Mouse (Mus musculus) cerebellum, postnatal 36 days (tissue): ENCODE results near the gene Atp6v0e2.

Source experiments
- DNase-seq, 2 experiments: peaks; one replicate each; pipeline ENCODE4 v3.0.0; 2021 to 2022; ENCODE audit warnings: mixed read lengths in 2 of 2

The Atp6v0e2 gene

DNA sequence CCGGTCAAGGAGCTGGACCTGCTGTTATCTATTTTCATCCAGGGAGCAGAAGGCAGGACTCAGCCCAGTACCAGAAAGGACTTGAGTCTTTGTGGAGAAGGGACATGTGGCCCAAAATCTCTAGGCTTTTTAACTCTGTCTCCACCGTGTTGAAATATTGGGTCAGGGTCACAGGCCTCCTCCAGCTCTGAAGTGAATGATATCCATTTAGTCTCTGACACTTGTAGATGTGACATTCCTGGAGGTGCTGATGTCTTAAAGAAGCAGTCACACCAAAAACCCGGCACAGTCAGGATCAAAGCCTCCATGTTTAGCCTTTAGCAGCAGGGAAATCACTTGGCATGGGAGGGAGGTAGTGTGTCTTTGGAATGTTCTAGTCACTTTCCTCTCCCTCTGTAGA is 3.3 kb downstream of the Atp6v0e2 start:
- DNase-seq, result no peak

DNA sequence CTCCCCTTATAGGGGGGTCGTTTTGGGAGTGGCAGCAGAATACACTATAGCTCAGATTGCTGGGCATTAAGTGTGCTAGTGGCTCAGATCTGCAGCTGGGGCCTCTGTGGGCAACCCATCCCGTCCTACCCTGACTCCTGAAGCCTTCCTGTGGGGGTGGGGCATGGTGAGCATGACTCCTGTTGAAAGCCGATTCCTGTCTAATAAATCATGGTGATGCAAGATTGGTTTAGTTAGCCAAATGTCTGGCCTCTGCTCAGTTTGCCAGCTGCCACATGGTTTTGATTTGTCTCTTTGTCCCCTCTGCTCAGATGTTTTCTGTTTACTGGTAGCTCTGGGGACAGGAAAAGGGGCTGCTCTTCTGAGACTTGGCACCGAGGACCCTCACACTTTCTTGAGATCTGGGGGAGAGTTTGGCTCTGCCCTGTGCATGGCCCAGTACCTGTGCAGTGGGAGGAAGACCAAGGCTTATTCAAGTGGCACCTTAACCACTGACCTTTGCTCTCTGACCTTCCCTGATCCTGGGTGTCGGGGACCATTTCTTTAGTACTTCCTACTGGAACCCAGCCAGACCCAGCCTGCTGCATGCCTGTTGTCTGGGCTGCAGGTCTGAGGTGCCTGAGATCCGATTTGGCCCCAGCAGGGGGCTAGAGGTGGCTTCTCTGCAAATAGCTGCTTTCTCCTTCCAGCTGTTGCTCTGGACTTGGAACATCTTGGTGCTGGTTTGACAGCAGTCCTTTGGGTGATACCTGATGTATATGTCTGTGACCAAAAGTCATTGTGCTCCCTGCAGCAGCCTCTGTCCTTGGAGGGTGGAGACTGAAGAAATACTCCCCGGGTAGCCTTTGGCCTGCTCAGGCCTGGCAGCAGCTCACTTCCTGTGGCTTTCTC is 4.4 kb downstream of the Atp6v0e2 start:
- DNase-seq, result no peak

- no peak for DNase-seq
Observed at GRCm38 (mm10) chr6:48542631-48543030, 5.2 kb downstream of the Atp6v0e2 start.

DNA sequence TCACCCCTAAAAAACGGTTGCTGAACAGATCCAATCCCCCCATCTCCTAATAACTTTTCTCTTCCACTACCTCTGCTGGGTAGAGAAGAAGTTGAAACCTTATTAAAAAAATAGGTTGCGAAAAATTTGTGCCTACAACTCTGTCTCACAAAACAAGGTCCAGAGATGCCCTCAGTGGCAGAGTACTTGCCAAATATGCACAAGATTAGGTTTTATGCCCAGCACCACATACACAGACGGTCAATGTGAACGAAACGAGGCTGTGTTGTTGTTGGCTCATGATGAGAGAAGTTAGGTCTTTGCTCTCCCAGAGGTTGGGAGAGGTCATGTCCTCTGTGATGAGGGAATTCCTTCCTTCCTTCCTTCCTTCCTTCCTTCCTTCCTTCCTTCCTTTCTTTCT is 7.8 kb downstream of the Atp6v0e2 start:
- no peak for DNase-seq

- DNase-seq, result peak in 1 of 2 experiments; percentile 49
Observed at GRCm38 (mm10) chr6:48546271-48546670, 8.9 kb downstream of the Atp6v0e2 start.

DNA sequence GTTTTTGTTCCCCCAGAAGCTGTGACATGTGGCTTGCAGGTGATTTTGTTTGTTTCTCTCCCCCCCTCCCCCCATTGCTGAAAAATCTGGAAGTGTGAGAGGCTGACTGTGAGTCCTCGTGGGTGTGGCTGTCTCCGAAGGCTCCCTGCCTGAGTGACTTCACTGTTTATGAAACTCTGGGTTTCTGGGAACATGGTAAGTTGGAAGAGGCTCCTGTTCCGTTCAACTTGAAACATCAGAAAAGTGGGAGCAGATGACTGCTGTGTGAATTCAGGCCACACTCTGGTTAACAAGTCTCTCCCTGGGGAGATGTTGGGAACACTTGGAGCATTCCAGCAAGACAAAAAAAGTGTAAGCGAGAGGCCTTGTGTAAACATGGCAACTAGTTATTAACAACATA is 9.4 kb downstream of the Atp6v0e2 start:
- no peak for DNase-seq

- DNase-seq, result no peak
Observed at GRCm38 (mm10) chr6:48548314-48548713, 10.9 kb downstream of the Atp6v0e2 start.

DNA sequence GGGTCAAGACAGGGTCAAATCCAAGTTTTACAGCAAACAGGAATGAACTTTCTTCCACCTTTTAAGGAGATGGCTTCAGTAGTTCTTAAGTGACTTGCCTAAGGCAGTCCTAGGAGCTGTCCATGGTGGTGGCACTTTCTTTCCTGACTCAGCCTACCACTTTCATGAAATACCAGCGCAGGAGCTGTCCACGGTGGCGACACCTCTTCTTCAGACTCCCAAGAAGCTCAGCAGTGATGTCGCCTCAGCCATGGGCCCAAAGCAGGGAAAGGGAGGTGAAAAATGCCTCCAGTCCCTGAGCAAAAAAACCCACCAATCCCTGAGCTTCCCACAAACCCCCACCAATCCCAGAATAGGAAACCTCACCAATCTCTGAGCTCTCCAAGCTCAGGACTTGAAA is 15.5 kb downstream of the Atp6v0e2 start:
- DNase-seq, result no peak

DNA sequence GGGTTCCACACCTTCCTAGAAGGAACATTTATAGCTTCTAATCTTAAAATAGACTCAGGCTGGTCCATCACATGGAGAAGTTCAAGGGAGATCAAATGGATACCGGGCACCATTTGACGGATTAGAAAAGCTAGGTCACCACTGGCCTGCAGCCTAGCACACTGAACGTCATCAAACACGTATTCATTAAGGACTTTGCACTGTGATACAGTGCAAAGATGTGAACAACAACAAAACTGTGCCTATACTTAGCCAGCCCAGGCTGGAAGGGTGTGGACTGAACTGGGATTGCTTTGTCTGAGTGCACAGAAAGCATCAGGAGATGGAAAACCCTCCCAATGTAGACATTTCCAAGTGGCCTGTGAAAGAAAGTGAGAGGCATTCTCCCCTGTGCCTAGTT is 16.4 kb downstream of the Atp6v0e2 start:
- peak in 1 of 2 experiments; percentile 37 for DNase-seq

GRCm38 (mm10) chr6:48554280-48555103 is 17.1 kb downstream of the Atp6v0e2 start, which contains the start of gene Lrrc61:
Lrrc61 (plus strand) TSS chr6:48554796.
- DNase-seq, result peak; percentile 98 to 99

GRCm38 (mm10) chr6:48555104-48555890 is 17.9 kb downstream of the Atp6v0e2 start:
- peak; percentile 48 to 68 for DNase-seq

DNA sequence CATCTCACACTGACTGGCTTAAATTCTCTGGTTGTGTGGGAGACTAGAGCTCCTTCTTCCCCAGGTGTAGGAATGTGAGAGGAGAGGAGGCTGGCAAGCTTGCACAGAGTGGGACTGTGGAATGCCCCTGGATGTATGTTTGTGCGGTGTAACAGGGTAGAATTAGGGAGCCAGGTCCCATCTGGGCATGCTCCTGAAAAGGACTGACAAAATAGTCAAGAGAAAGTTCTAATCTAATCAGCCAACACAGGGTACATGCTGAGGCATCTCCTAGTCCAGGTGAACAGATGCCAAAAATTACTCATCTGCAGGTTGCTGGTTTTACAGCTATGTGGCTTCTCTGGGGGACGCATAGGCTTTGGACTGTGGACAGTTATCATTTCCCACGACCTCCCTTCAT is 18.5 kb downstream of the Atp6v0e2 start:
- no peak for DNase-seq

- no peak for DNase-seq
Observed at GRCm38 (mm10) chr6:48565693-48566310, 28.4 kb downstream of the Atp6v0e2 start.

- DNase-seq, result peak; percentile 54 to 66
Observed at GRCm38 (mm10) chr6:48566312-48566711, 28.9 kb downstream of the Atp6v0e2 start.

- DNase-seq, result peak; percentile 56 to 59
Observed at GRCm38 (mm10) chr6:48568036-48568984, 30.9 kb downstream of the Atp6v0e2 start.

GRCm38 (mm10) chr6:48569065-48569807 is 31.8 kb downstream of the Atp6v0e2 start:
- no peak for DNase-seq

DNA sequence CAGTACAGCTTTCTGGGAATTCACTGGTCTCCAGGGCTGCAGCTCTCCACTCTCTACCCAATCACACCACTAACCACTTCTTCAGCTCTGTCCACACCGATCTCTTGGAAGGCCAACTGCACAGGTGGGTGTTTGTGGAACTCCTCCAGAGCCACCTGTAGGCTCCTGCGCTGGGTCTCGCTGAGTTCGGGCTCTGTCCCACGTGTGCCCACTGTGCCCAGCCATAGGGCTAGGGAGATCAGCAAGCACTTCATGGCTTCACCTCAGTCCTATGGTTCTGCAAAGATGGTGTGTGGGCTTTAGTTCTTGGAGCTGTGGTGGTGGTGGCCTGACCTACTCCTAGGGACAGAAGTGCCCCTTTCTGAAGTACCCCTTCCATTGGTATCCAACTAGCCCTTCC is 34.6 kb downstream of the Atp6v0e2 start:
- DNase-seq, result no peak

DNA sequence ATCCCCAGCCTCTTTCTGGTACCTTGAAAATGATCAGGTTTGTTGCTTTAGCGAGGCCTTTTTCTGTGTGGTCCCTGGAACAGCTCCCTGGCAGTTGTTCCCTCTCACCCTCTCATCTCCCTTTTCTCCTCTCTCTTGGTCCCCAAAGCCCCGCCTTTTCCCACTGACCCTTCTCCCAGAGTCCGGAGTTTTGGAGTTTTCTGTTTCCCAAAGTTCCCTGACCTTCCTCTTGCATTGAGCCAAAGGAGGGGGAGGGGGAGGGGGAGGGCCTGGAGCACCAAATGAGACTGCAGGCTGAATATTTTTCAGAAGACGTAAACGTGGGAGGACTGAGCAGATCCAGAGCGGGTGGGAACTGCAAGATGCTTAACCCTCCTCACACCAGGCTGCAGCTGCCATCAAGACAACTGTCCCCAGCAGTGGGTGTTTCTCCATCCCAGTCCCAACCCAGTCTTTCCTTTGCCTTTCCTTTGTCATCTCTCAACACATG is 35.2 kb downstream of the Atp6v0e2 start, which contains the start of gene Rarres2:
Gene Rarres2 (minus strand): TSS at position 218 of the 490 bp plus-strand sequence.
- no peak for DNase-seq

- no peak for DNase-seq
Observed at GRCm38 (mm10) chr6:48573280-48573679, 35.9 kb downstream of the Atp6v0e2 start.

GRCm38 (mm10) chr6:48573981-48574380 is 36.6 kb downstream of the Atp6v0e2 start:
- no peak for DNase-seq
